Mouse (Mus musculus): ENCODE results near the gene Gipc2. TPM values are rescaled to one million over a fixed set of nuclear protein-coding genes. Genes with fewer than 3 reads are reported as not detected.
"Not testable (repeated sequence)": the region's sequence is repeated elsewhere in the genome, so short reads cannot be mapped to it uniquely, and the experiment has no call there.

Gipc2 gene
- total RNA-seq (2017) = 2.5 to 6.6 TPM in 2 of 3 replicates, not detected in the other

GRCm38 (mm10) chr3:152166099-152166423, at the start of gene Gipc2:
Gipc2 (minus strand) TSS chr3:152166230.
- ATAC-seq (replicated peaks; ENCODE audit: insufficient number of reproducible peaks, low FRiP score, low TSS enrichment, poor library complexity, severe bottlenecking) = no peak

- no peak for ATAC-seq (replicated peaks; ENCODE audit: insufficient number of reproducible peaks, low FRiP score, low TSS enrichment, poor library complexity, severe bottlenecking)
These were observed 47.4 kb upstream of the Gipc2 start for GRCm38 (mm10) chr3:152213416-152213815.

GRCm38 (mm10) chr3:152211731-152212279, 45.8 kb upstream of the Gipc2 start:
- no peak for ATAC-seq (replicated peaks; ENCODE audit: insufficient number of reproducible peaks, low FRiP score, low TSS enrichment, poor library complexity, severe bottlenecking)

GRCm38 (mm10) chr3:152210728-152211391, 44.8 kb upstream of the Gipc2 start:
- ATAC-seq (replicated peaks; ENCODE audit: insufficient number of reproducible peaks, low FRiP score, low TSS enrichment, poor library complexity, severe bottlenecking) = 0 out of 2 replicates have a peak, but pooled peaks have one; percentile 12

GRCm38 (mm10) chr3:152209967-152210634, 44.1 kb upstream of the Gipc2 start, which contains the start of the genes Dnajb4 and Fubp1:
Dnajb4 (minus strand) TSS chr3:152210302.
Fubp1 (plus strand) TSS chr3:152210422.
- ATAC-seq (replicated peaks; ENCODE audit: insufficient number of reproducible peaks, low FRiP score, low TSS enrichment, poor library complexity, severe bottlenecking) = peak; percentile 93

- ATAC-seq (replicated peaks; ENCODE audit: insufficient number of reproducible peaks, low FRiP score, low TSS enrichment, poor library complexity, severe bottlenecking) = peak; percentile 63
These were observed 43.3 kb upstream of the Gipc2 start for GRCm38 (mm10) chr3:152209177-152209966.

- ATAC-seq (replicated peaks; ENCODE audit: insufficient number of reproducible peaks, low FRiP score, low TSS enrichment, poor library complexity, severe bottlenecking) = no peak
These were observed 42.3 kb upstream of the Gipc2 start for GRCm38 (mm10) chr3:152208096-152208885.

GRCm38 (mm10) chr3:152207156-152207555, 41.1 kb upstream of the Gipc2 start:
- ATAC-seq (replicated peaks; ENCODE audit: insufficient number of reproducible peaks, low FRiP score, low TSS enrichment, poor library complexity, severe bottlenecking) = no peak

- no peak for ATAC-seq (replicated peaks; ENCODE audit: insufficient number of reproducible peaks, low FRiP score, low TSS enrichment, poor library complexity, severe bottlenecking)
These were observed 38.5 kb upstream of the Gipc2 start for GRCm38 (mm10) chr3:152204577-152204976.

- ATAC-seq (replicated peaks; ENCODE audit: insufficient number of reproducible peaks, low FRiP score, low TSS enrichment, poor library complexity, severe bottlenecking) = no peak
These were observed 38.0 kb upstream of the Gipc2 start for GRCm38 (mm10) chr3:152203996-152204395.

GRCm38 (mm10) chr3:152203411-152203810, 37.4 kb upstream of the Gipc2 start:
- no peak for ATAC-seq (replicated peaks; ENCODE audit: insufficient number of reproducible peaks, low FRiP score, low TSS enrichment, poor library complexity, severe bottlenecking)

GRCm38 (mm10) chr3:152202942-152203341, 36.9 kb upstream of the Gipc2 start:
- no peak for ATAC-seq (replicated peaks; ENCODE audit: insufficient number of reproducible peaks, low FRiP score, low TSS enrichment, poor library complexity, severe bottlenecking)

GRCm38 (mm10) chr3:152201651-152202050, 35.6 kb upstream of the Gipc2 start:
- ATAC-seq (replicated peaks; ENCODE audit: insufficient number of reproducible peaks, low FRiP score, low TSS enrichment, poor library complexity, severe bottlenecking) = no peak

GRCm38 (mm10) chr3:152201181-152201580, 35.2 kb upstream of the Gipc2 start:
- ATAC-seq (replicated peaks; ENCODE audit: insufficient number of reproducible peaks, low FRiP score, low TSS enrichment, poor library complexity, severe bottlenecking) = no peak

- ATAC-seq (replicated peaks; ENCODE audit: insufficient number of reproducible peaks, low FRiP score, low TSS enrichment, poor library complexity, severe bottlenecking) = no peak
These were observed 33.1 kb upstream of the Gipc2 start for GRCm38 (mm10) chr3:152199125-152199524.

GRCm38 (mm10) chr3:152197246-152197645, 31.2 kb upstream of the Gipc2 start:
- not testable (repeated sequence) for ATAC-seq (replicated peaks; ENCODE audit: insufficient number of reproducible peaks, low FRiP score, low TSS enrichment, poor library complexity, severe bottlenecking)

GRCm38 (mm10) chr3:152193635-152194097, 27.6 kb upstream of the Gipc2 start:
- peak; percentile 98 for ATAC-seq (replicated peaks; ENCODE audit: insufficient number of reproducible peaks, low FRiP score, low TSS enrichment, poor library complexity, severe bottlenecking)

- no peak for ATAC-seq (replicated peaks; ENCODE audit: insufficient number of reproducible peaks, low FRiP score, low TSS enrichment, poor library complexity, severe bottlenecking)
These were observed 27.1 kb upstream of the Gipc2 start for GRCm38 (mm10) chr3:152193177-152193576.
